Comparison of ENCODE assay signal across 9 mouse cellular contexts in genomic region chr10:70686505-70686904, GRCm38 (mm10). TPM values are rescaled to one million over a fixed set of nuclear protein-coding genes. Genes with fewer than 3 reads are reported as not detected.
DNase-seq lines count a peak whose midpoint lies in the region; ATAC-seq lines count a peak whose summit lies in the region.
"Had no signal": no experiment of that assay in that cellular context is flagged by ENCODE, and none has a peak within 500 bp of the region (broad histone marks: within the 10 kb centered on the region; RNA-seq: fewer than 3 reads in every experiment).

No protein-coding gene starts in this region.

- H3K9me3 ChIP-seq in kidney, embryonic 16.5 days (ENCODE audit: low read length) = no peaks in the 10 kb centered on the region
- no peaks in the 10 kb centered on the region for H3K9me3 ChIP-seq in forebrain, embryonic 14.5 days (replicated peaks; ENCODE audit: control insufficient read depth, low read length)

- ATAC-seq in kidney, embryonic 16.5 days (ENCODE audit: low FRiP score, low TSS enrichment) = no peak
- peak; percentile 89 for ATAC-seq in forebrain, embryonic 14.5 days

- H3K36me3 ChIP-seq in kidney, embryonic 16.5 days (ENCODE audit: insufficient read depth, low read length) = no peaks in the 10 kb centered on the region
- no peaks in the 10 kb centered on the region for H3K36me3 ChIP-seq in forebrain, embryonic 14.5 days (ENCODE audit: control insufficient read depth, insufficient read depth, low read length)

- H3K9ac ChIP-seq in kidney, embryonic 16.5 days (replicated peaks; ENCODE audit: low read length) = no peak overlapping the region
- no peak overlapping the region for H3K9ac ChIP-seq in forebrain, embryonic 14.5 days (ENCODE audit: low read length)

- WGBS in kidney, embryonic 16.5 days = 20% methylated on average over 3 of the region's 3 CpGs
- WGBS in forebrain, embryonic 14.5 days = 0% methylated on average over 3 of the region's 3 CpGs

- H3K4me3 ChIP-seq in kidney, embryonic 16.5 days (ENCODE audit: low read length) = no peak overlapping the region
- no peak overlapping the region for H3K4me3 ChIP-seq in forebrain, embryonic 14.5 days (ENCODE audit: low read depth, low read length)

- no peak overlapping the region for H3K27ac ChIP-seq in kidney, embryonic 16.5 days (ENCODE audit: low read length)
- peak overlapping the region; percentile 35 for H3K27ac ChIP-seq in forebrain, embryonic 14.5 days (ENCODE audit: low read depth, low read length)

- no peaks in the 10 kb centered on the region for H3K27me3 ChIP-seq in kidney, embryonic 16.5 days (ENCODE audit: insufficient read depth, low read length)
- no peaks in the 10 kb centered on the region for H3K27me3 ChIP-seq in forebrain, embryonic 14.5 days (replicated peaks; ENCODE audit: control insufficient read depth, insufficient read depth, low read length)

- peak; percentile 65 to 70 for DNase-seq in kidney, adult 8-10 months
- DNase-seq in forebrain, embryonic 14.5 days (ENCODE audit: low spot score) = peak; percentile 86
- DNase-seq in layer of hippocampus, postnatal 36 days = peak; percentile 18 to 30
- peak; percentile 26 to 38 for DNase-seq in right cerebral cortex, adult 2 months (ENCODE audit: low spot score in 2 of 2)
- DNase-seq in c-Kit-positive CD71-positive TER-119-positive erythroid progenitor cells, embryonic 14.5 days (ENCODE audit: low spot score) = no peak
- DNase-seq in heart, postnatal 36 days = no peak
- DNase-seq in adrenal gland, postnatal 10 days = no peak

- no peak overlapping the region for H3K4me2 ChIP-seq in kidney, embryonic 16.5 days (replicated peaks; ENCODE audit: low read depth, low read length)
- peak overlapping the region; percentile 9; the same call in 1 of the 2 replicates for H3K4me2 ChIP-seq in forebrain, embryonic 14.5 days (ENCODE audit: low read length)

- H3K4me1 ChIP-seq in kidney, embryonic 16.5 days (ENCODE audit: insufficient read depth, low read length) = no peaks in the 10 kb centered on the region
- peaks cover 15% of the 10 kb centered on the region for H3K4me1 ChIP-seq in forebrain, embryonic 14.5 days (ENCODE audit: control insufficient read depth, insufficient read depth, low read length)

- intact Hi-C loops in heart, postnatal 36 days (cut with DNase I) = no loop called here

RNA-seq across cellular contexts. Expression of gene Phyhipl, which starts 30.7 kb away (rescaled TPM):
- polyA plus RNA-seq in kidney, embryonic 16.5 days (2015; fragmentation: Nextera tagmentation; extraction: Ambion mirVana) = 26.5 and 26.9 TPM in 2 replicates
- polyA plus RNA-seq in forebrain, embryonic 14.5 days (2014; fragmentation: Nextera tagmentation; extraction: Ambion mirVana) = 92.6 and 126 TPM in 2 replicates
- total RNA-seq in layer of hippocampus, postnatal 36 days (2021) = 100 to 1,000 TPM; 198 to 211 TPM
- total RNA-seq in heart, postnatal 36 days (2021) = not detected
- 1 to 10 TPM; 3.1 to 4.4 TPM for total RNA-seq in adrenal gland, postnatal 10 days (2021)
- total RNA-seq: liver, adult 2 months had no signal
- polyA plus RNA-seq: liver, adult 2 months had no signal

Comparison
In these comparisons a context has a peak if more than half of its experiments do, and no peak if none do; other contexts are left out.
1. DNase-seq: peak in kidney, adult 8-10 months (2 of 2), forebrain, embryonic 14.5 days (single experiment), layer of hippocampus, postnatal 36 days (2 of 2) and right cerebral cortex, adult 2 months (2 of 2); none in c-Kit-positive CD71-positive TER-119-positive erythroid progenitor cells, embryonic 14.5 days (single experiment), heart, postnatal 36 days (0 of 2) and adrenal gland, postnatal 10 days (single experiment).
2. RNA of gene Phyhipl, which starts 30.7 kb away (total RNA-seq): 198 to 211 TPM in layer of hippocampus, postnatal 36 days; 3.1 to 4.4 TPM in adrenal gland, postnatal 10 days and not detected in heart, postnatal 36 days; every median in the first group is over 10 times any median in the second.